Mouse (Mus musculus) hindbrain, embryonic 15.5 days (tissue): ENCODE data around the gene Sidt1. TPM values are rescaled to one million over a fixed set of nuclear protein-coding genes. Genes with fewer than 3 reads are reported as not detected.

ENCODE experiments used
- ATAC-seq: fragments of 200-750 bp; cut with Nextera tagmentation; 2 replicates; pipeline ENCODE4 v1.8.0; 2017; ENCODE audit warnings: low read depth, moderate number of reproducible peaks, moderate TSS enrichment; ENCODE audit not compliant: low FRiP score
- H3K27ac ChIP-seq: fragments of 300-500 bp; sonication (generic); replicated peaks from 2 replicates; pipeline ENCODE4 v1.5.1; 2015; ENCODE audit warnings: mild to moderate bottlenecking, inconsistent platforms
- H3K27me3 ChIP-seq: fragments of 300-500 bp; sonication (generic); 2 replicates; pipeline ENCODE4 v1.6.1; 2015; ENCODE audit warnings: control low read depth, inconsistent platforms
- H3K36me3 ChIP-seq: fragments of 300-500 bp; sonication (generic); 2 replicates; pipeline ENCODE4 v1.6.1; 2015; ENCODE audit warnings: control low read depth, inconsistent platforms
- H3K4me1 ChIP-seq: fragments of 300-500 bp; sonication (generic); replicated peaks from 2 replicates; pipeline ENCODE4 v1.6.1; 2015; ENCODE audit warnings: control low read depth, inconsistent platforms
- H3K4me2 ChIP-seq: fragments of 300-500 bp; sonication (generic); 2 replicates; pipeline ENCODE4 v1.6.1; 2015; ENCODE audit warnings: moderate library complexity, mild to moderate bottlenecking, inconsistent platforms
- H3K4me3 ChIP-seq: fragments of 300-500 bp; sonication (generic); 2 replicates; pipeline ENCODE4 v1.5.1; 2015; ENCODE audit warnings: mild to moderate bottlenecking, inconsistent platforms
- H3K9ac ChIP-seq: fragments of 300-500 bp; sonication (generic); 2 replicates; pipeline ENCODE4 v1.6.1; 2015; ENCODE audit warnings: inconsistent platforms
- H3K9me3 ChIP-seq: fragments of 300-500 bp; sonication (generic); 2 replicates; pipeline ENCODE4 v1.6.1; 2016; ENCODE audit warnings: control low read depth, inconsistent platforms
- WGBS: fragments of 180-500 bp; shearing (Covaris S2); methylation state at CpG from one replicate; pipeline ENCODE4 v1.1.7; 2015; 5-methylcytosine and 5-hydroxymethylcytosine counted together
- polyA plus RNA-seq: library from polyadenylated mRNA; unstranded; fragments of >200 nt; fragmentation: Nextera tagmentation; extraction: Ambion mirVana; gene quantifications from 2 replicates; pipeline ENCODE4 v1.2.1, GENCODE M21; 2015

The Sidt1 gene
- polyA plus RNA-seq, 1 experiment from 2014 or later = 13.6 TPM

- Histone ChIP-seq H3K4me3 (no peak overlapping the region), H3K27ac (no peak overlapping the region), H3K9me3 (no peaks in the 10 kb centered on the region), H3K9ac (no peak overlapping the region), H3K27me3 (no peaks in the 10 kb centered on the region), H3K36me3 (peaks cover 14% of the 10 kb centered on the region), H3K4me2 (no peak overlapping the region), H3K4me1 (no peaks in the 10 kb centered on the region)
- ATAC-seq = no peak
- 92% methylated on average over 14 of the region's 14 CpGs for WGBS
Measured at GRCm38 (mm10) chr16:44199066-44199703, 133.8 kb downstream of the Sidt1 start.

GRCm38 (mm10) chr16:44190968-44191367, 142.0 kb downstream of the Sidt1 start:
- WGBS = 86% methylated on average over 2 of the region's 2 CpGs
- Histone ChIP-seq H3K36me3 (no peaks in the 10 kb centered on the region), H3K9me3 (no peaks in the 10 kb centered on the region), H3K27ac (no peak overlapping the region), H3K4me1 (no peaks in the 10 kb centered on the region), H3K4me2 (no peak overlapping the region), H3K9ac (no peak overlapping the region), H3K27me3 (no peaks in the 10 kb centered on the region), H3K4me3 (no peak overlapping the region)
- no peak for ATAC-seq

Other genes starting within 250 kb of the Sidt1 start
- gene Atp6v1a, start 193.5 kb downstream of the Sidt1 start, polyA plus RNA-seq = 129 and 131 TPM in 2 replicates
- 62.4 and 64.9 TPM in 2 replicates for gene Naa50, start 193.4 kb downstream of the Sidt1 start, polyA plus RNA-seq
- 2.4 and 3.0 TPM in 2 replicates for gene Usf3, start 159.9 kb downstream of the Sidt1 start, polyA plus RNA-seq
- gene Spice1, start 13.9 kb upstream of the Sidt1 start, polyA plus RNA-seq = 11.9 and 15.8 TPM in 2 replicates
- gene Cfap44, start 61.6 kb upstream of the Sidt1 start, polyA plus RNA-seq = 5.1 and 5.8 TPM in 2 replicates
- 15.8 and 19.4 TPM in 2 replicates for gene Boc, start 225.7 kb upstream of the Sidt1 start, polyA plus RNA-seq